Mouse (Mus musculus) MEL (cell line): ENCODE results near the gene Ell2. TPM values are rescaled to one million over a fixed set of nuclear protein-coding genes. Genes with fewer than 3 reads are reported as not detected.

ENCODE experiments used
- DNase-seq: peaks from one replicate; pipeline ENCODE4 v3.0.0; 2011; ENCODE audit warnings: low read depth, low spot score
- H3K27ac ChIP-seq: 2 replicates; pipeline ENCODE4 v1.5.1; 2012; ENCODE audit warnings: low read depth, mild to moderate bottlenecking, control low read depth, low read length, moderate library complexity; ENCODE audit not compliant: control insufficient read depth
- H3K27me3 ChIP-seq, 2 experiments: fragments of 150-350 bp in 1 of 2; sonication (generic) in 1 of 2; 2 replicates each; pipeline ENCODE4 v1.6.1; 2012; ENCODE audit warnings: low read length in 2 of 2, mild to moderate bottlenecking in 2 of 2, improper control_type of control experiment in 1 of 2, moderate library complexity in 1 of 2; ENCODE audit not compliant: insufficient read depth in 2 of 2, control insufficient read depth in 1 of 2
- H3K36me3 ChIP-seq, 2 experiments: 2 replicates each; pipeline ENCODE4 v1.6.1; 2012 to 2014; ENCODE audit warnings: low read length in 2 of 2, improper control_type of control experiment in 1 of 2, inconsistent platforms in 1 of 2, mild to moderate bottlenecking in 1 of 2; ENCODE audit not compliant: insufficient read depth in 2 of 2, control insufficient read depth in 1 of 2
- H3K4me1 ChIP-seq, 2 experiments: fragments of 150-350 bp in 1 of 2; sonication (generic) in 1 of 2; 2 replicates each; pipeline ENCODE4 v1.6.1; 2012; ENCODE audit warnings: low read length in 2 of 2, improper control_type of control experiment in 1 of 2, mild to moderate bottlenecking in 1 of 2; ENCODE audit not compliant: insufficient read depth in 2 of 2, control insufficient read depth in 1 of 2
- H3K4me3 ChIP-seq, 2 experiments: fragments of 150-350 bp in 1 of 2; sonication (generic) in 1 of 2; 2 replicates each; pipeline ENCODE4 v1.5.1; 2012; ENCODE audit warnings: low read depth in 2 of 2, low read length in 2 of 2, mild to moderate bottlenecking in 2 of 2, moderate library complexity in 2 of 2, control low read depth in 1 of 2, improper control_type of control experiment in 1 of 2; ENCODE audit not compliant: control insufficient read depth in 1 of 2, insufficient read depth in 1 of 2
- H3K79me2 ChIP-seq: 2 replicates; pipeline ENCODE4 v1.6.1; 2012; ENCODE audit warnings: mild to moderate bottlenecking, low read length, moderate library complexity; ENCODE audit not compliant: control insufficient read depth, poor library complexity, insufficient read depth
- H3K9ac ChIP-seq: 2 replicates; pipeline ENCODE4 v1.6.1; 2012; ENCODE audit warnings: low read depth, mild to moderate bottlenecking, control low read depth, low read length, moderate library complexity; ENCODE audit not compliant: control insufficient read depth, poor library complexity, severe bottlenecking
- H3K9me3 ChIP-seq: fragments of 150-350 bp; sonication (generic); replicated peaks from 2 replicates; pipeline ENCODE4 v1.6.1; 2012; ENCODE audit warnings: mild to moderate bottlenecking, low read length, improper control_type of control experiment, moderate library complexity; ENCODE audit not compliant: insufficient read depth
- CHD1 ChIP-seq: IDR thresholded peaks from 2 replicates; pipeline ENCODE4 v1.6.1; 2012; ENCODE audit warnings: low read depth, mild to moderate bottlenecking, inconsistent platforms, low read length, improper control_type of control experiment
- CTCF ChIP-seq, 3 experiments: IDR thresholded peaks in 2 of 3; conservative IDR thresholded peaks in 1 of 3; 2 replicates each; pipeline ENCODE4 v1.5.1; 2011 to 2012; ENCODE audit warnings: low read length in 3 of 3, low read depth in 2 of 3, mild to moderate bottlenecking in 2 of 3, improper control_type of control experiment in 1 of 3, inconsistent platforms in 1 of 3, mixed read lengths in 1 of 3, moderate library complexity in 1 of 3; ENCODE audit not compliant: control insufficient read depth in 1 of 3, insufficient read depth in 1 of 3, poor library complexity in 1 of 3, severe bottlenecking in 1 of 3
- E2F4 ChIP-seq: IDR thresholded peaks from 2 replicates; pipeline ENCODE4 v1.6.1; 2011; ENCODE audit warnings: low read depth, low read length, improper control_type of control experiment, borderline replicate concordance
- EP300 ChIP-seq, 2 experiments: IDR thresholded peaks; 2 replicates each; pipeline ENCODE4 v1.6.1; 2011; ENCODE audit warnings: improper control_type of control experiment in 2 of 2, low read length in 2 of 2, low read depth in 1 of 2, mild to moderate bottlenecking in 1 of 2
- ETS1 ChIP-seq: IDR thresholded peaks from 2 replicates; pipeline ENCODE4 v1.6.1; 2012; ENCODE audit warnings: low read depth, mild to moderate bottlenecking, inconsistent platforms, low read length, improper control_type of control experiment, moderate library complexity
- GABPA ChIP-seq: IDR thresholded peaks from 2 replicates; pipeline ENCODE4 v1.6.1; 2012; ENCODE audit warnings: low read depth, mild to moderate bottlenecking, inconsistent platforms, low read length, improper control_type of control experiment, moderate library complexity
- HCFC1 ChIP-seq: IDR thresholded peaks from 2 replicates; pipeline ENCODE4 v1.6.1; 2012; ENCODE audit warnings: low read depth, mild to moderate bottlenecking, inconsistent platforms, low read length, improper control_type of control experiment, moderate library complexity
- JUND ChIP-seq: IDR thresholded peaks from 2 replicates; pipeline ENCODE4 v1.6.1; 2011; ENCODE audit warnings: low read depth, mild to moderate bottlenecking, improper control_type of control experiment, low read length
- KAT2A ChIP-seq: conservative IDR thresholded peaks from 2 replicates; pipeline ENCODE4 v1.6.1; 2012; ENCODE audit warnings: low read depth, low read length, improper control_type of control experiment, inconsistent platforms
- MAFK ChIP-seq: IDR thresholded peaks from 2 replicates; pipeline ENCODE4 v1.6.1; 2011; ENCODE audit warnings: low read depth, mild to moderate bottlenecking, low read length, improper control_type of control experiment, borderline replicate concordance
- MAX ChIP-seq: IDR thresholded peaks from 2 replicates; pipeline ENCODE4 v1.6.1; 2011; ENCODE audit warnings: low read length, improper control_type of control experiment
- MAZ ChIP-seq: IDR thresholded peaks from 2 replicates; pipeline ENCODE4 v1.6.1; 2012; ENCODE audit warnings: low read depth, mild to moderate bottlenecking, inconsistent platforms, low read length, improper control_type of control experiment
- MEF2A ChIP-seq: IDR thresholded peaks from 2 replicates; pipeline ENCODE4 v1.6.1; 2014; ENCODE audit warnings: low read depth, mild to moderate bottlenecking, inconsistent platforms, low read length, improper control_type of control experiment; ENCODE audit not compliant: poor library complexity, insufficient replicate concordance, severe bottlenecking; ENCODE audit errors: extremely low read depth
- MXI1 ChIP-seq: IDR thresholded peaks from 2 replicates; pipeline ENCODE4 v1.6.1; 2011; ENCODE audit warnings: mild to moderate bottlenecking, low read depth, low read length, improper control_type of control experiment
- MYB ChIP-seq: IDR thresholded peaks from 2 replicates; pipeline ENCODE4 v1.6.1; 2011; ENCODE audit warnings: mild to moderate bottlenecking, low read depth, low read length, improper control_type of control experiment
- MYC ChIP-seq: IDR thresholded peaks from 2 replicates; pipeline ENCODE4 v1.6.1; 2011; ENCODE audit warnings: low read depth, mild to moderate bottlenecking, low read length, improper control_type of control experiment, moderate library complexity
- NELFE ChIP-seq: IDR thresholded peaks from 2 replicates; pipeline ENCODE4 v1.6.1; 2011; ENCODE audit warnings: low read depth, low read length, improper control_type of control experiment
- POLR2AphosphoS2 ChIP-seq: IDR thresholded peaks from 2 replicates; pipeline ENCODE4 v1.6.1; 2011; ENCODE audit warnings: low read length, improper control_type of control experiment
- POLR2AphosphoS5 ChIP-seq: IDR thresholded peaks from 2 replicates; pipeline ENCODE4 v1.6.1; 2012; ENCODE audit warnings: low read depth, borderline replicate concordance, mild to moderate bottlenecking, inconsistent platforms, low read length, moderate library complexity, mixed read lengths
- RAD21 ChIP-seq: IDR thresholded peaks from 2 replicates; pipeline ENCODE4 v1.6.1; 2011; ENCODE audit warnings: mild to moderate bottlenecking, low read depth, low read length, improper control_type of control experiment
- RCOR1 ChIP-seq: IDR thresholded peaks from 2 replicates; pipeline ENCODE4 v1.6.1; 2012; ENCODE audit warnings: low read depth, mild to moderate bottlenecking, inconsistent platforms, low read length, improper control_type of control experiment
- SMC3 ChIP-seq: IDR thresholded peaks from 2 replicates; pipeline ENCODE4 v1.6.1; 2011; ENCODE audit warnings: low read depth, low read length, improper control_type of control experiment
- TBP ChIP-seq: IDR thresholded peaks from 2 replicates; pipeline ENCODE4 v1.8.0; 2011; ENCODE audit warnings: low read depth, low read length, improper control_type of control experiment
- TCF12 ChIP-seq: IDR thresholded peaks from 2 replicates; pipeline ENCODE4 v1.6.1; 2014; ENCODE audit warnings: low read depth, mild to moderate bottlenecking, inconsistent platforms, low read length, improper control_type of control experiment, moderate library complexity
- USF2 ChIP-seq, 2 experiments: IDR thresholded peaks; 2 replicates each; pipeline ENCODE4 v1.6.1; 2011 to 2012; ENCODE audit warnings: improper control_type of control experiment in 2 of 2, low read length in 2 of 2, borderline replicate concordance in 1 of 2, inconsistent platforms in 1 of 2, low read depth in 1 of 2, mild to moderate bottlenecking in 1 of 2; ENCODE audit not compliant: insufficient read depth in 1 of 2
- ZC3H11A ChIP-seq: IDR thresholded peaks from 2 replicates; pipeline ENCODE4 v1.6.1; 2012; ENCODE audit warnings: low read depth, mild to moderate bottlenecking, inconsistent platforms, low read length, improper control_type of control experiment
- ZKSCAN1 ChIP-seq: IDR thresholded peaks from 2 replicates; pipeline ENCODE4 v1.6.1; 2012; ENCODE audit warnings: low read depth, mild to moderate bottlenecking, inconsistent platforms, low read length, improper control_type of control experiment, moderate library complexity
- ZMIZ1 ChIP-seq: IDR thresholded peaks from 2 replicates; pipeline ENCODE4 v1.6.1; 2012; ENCODE audit warnings: low read depth, mild to moderate bottlenecking, inconsistent platforms, low read length, improper control_type of control experiment, moderate library complexity
- ZNF384 ChIP-seq: IDR thresholded peaks from 2 replicates; pipeline ENCODE4 v1.6.1; 2012; ENCODE audit warnings: low read depth, mild to moderate bottlenecking, inconsistent platforms, low read length, improper control_type of control experiment
- polyA plus RNA-seq, 2 experiments: library from polyadenylated mRNA; stranded (reverse) in 1 of 2; unstranded in 1 of 2; fragments of >175 nt in 1 of 2; fragments of >200 nt in 1 of 2; gene quantifications; 2 replicates each; pipeline versions ENCODE4 v1.2.1 to v1.2.4; 2012; ENCODE audit warnings: low replicate concordance in 2 of 2, low read depth in 1 of 2; ENCODE audit not compliant: insufficient read length in 2 of 2, insufficient read depth in 1 of 2, missing spikeins in 1 of 2
- total RNA-seq: library from RNA; depleted of rRNA; stranded (reverse); fragments of 300-350 nt; gene quantifications from 2 replicates; pipeline ENCODE4 v1.2.3, GENCODE M21; 2012

Ell2 gene
- total and polyA plus RNA-seq, 3 experiments = 25.0 to 77.1 (median 52.5) TPM

- peaks cover 1 to 24% of the 10 kb centered on the region in 2 experiments; a peak in 3 of 4 replicates for H3K36me3 ChIP-seq
- peaks cover 7 to 16% of the 10 kb centered on the region in 2 experiments for H3K4me1 ChIP-seq
- no peak overlapping the region for H3K27ac ChIP-seq
- no peak overlapping the region for H3K9ac ChIP-seq
- H3K79me2 ChIP-seq = no peaks in the 10 kb centered on the region
- DNase-seq = no peak
- H3K27me3 ChIP-seq = no peaks in the 10 kb centered on the region
- H3K9me3 ChIP-seq = no peaks in the 10 kb centered on the region
- H3K4me3 ChIP-seq = no peak overlapping the region
- no peak for TF ChIP-seq ZMIZ1
- no peak for TF ChIP-seq HCFC1
- no peak for TF ChIP-seq TCF12
- TF ChIP-seq ZNF384 = no peak
- TF ChIP-seq KAT2A = no peak
- no peak for TF ChIP-seq MYB
- no peak for TF ChIP-seq SMC3
- no peak for TF ChIP-seq MAZ
- TF ChIP-seq POLR2AphosphoS2 = no peak
- no peak for TF ChIP-seq ZC3H11A
- no peak for TF ChIP-seq POLR2AphosphoS5
- no peak for TF ChIP-seq RAD21
- no peak for TF ChIP-seq GABPA
- no peak for TF ChIP-seq CTCF (IDR thresholded peaks at IDR 0.05 in 2 of 3, conservative IDR thresholded peaks at IDR 0.05 in 1 of 3; ENCODE audit: control insufficient read depth in 1 of 3, insufficient read depth in 1 of 3, low read depth in 2 of 3, low read length in 3 of 3, poor library complexity in 1 of 3, severe bottlenecking in 1 of 3)
- no peak for TF ChIP-seq ETS1
- TF ChIP-seq MXI1 = no peak
- TF ChIP-seq MAX = no peak
- no peak for TF ChIP-seq MYC
- TF ChIP-seq JUND = no peak
- no peak for TF ChIP-seq MEF2A
These were observed 69.4 kb downstream of the Ell2 start for GRCm38 (mm10) chr13:75775961-75776360.

GRCm38 (mm10) chr13:75776692-75777091 lies 70.1 kb downstream of the Ell2 start:
- H3K27me3 ChIP-seq = no peaks in the 10 kb centered on the region
- H3K4me1 ChIP-seq = peaks cover 4 to 14% of the 10 kb centered on the region in 2 experiments
- no peaks in the 10 kb centered on the region for H3K79me2 ChIP-seq
- H3K9ac ChIP-seq = no peak overlapping the region
- DNase-seq = no peak
- no peak overlapping the region for H3K27ac ChIP-seq
- TF ChIP-seq RAD21 (no peak), TBP (no peak), NELFE (no peak), MAZ (no peak), RCOR1 (no peak), CHD1 (no peak), EP300 (IDR thresholded peaks at IDR 0.05; ENCODE audit: low read depth in 1 of 2, low read length in 2 of 2) (no peak), JUND (no peak), USF2 (IDR thresholded peaks at IDR 0.05; ENCODE audit: borderline replicate concordance in 1 of 2, insufficient read depth in 1 of 2, low read depth in 1 of 2, low read length in 2 of 2) (no peak), KAT2A (no peak), ZC3H11A (no peak), ZKSCAN1 (no peak), MYC (no peak), MXI1 (no peak), POLR2AphosphoS2 (no peak), MAFK (no peak), E2F4 (no peak)
- H3K36me3 ChIP-seq = peaks cover 1 to 20% of the 10 kb centered on the region in 2 experiments; a peak in 3 of 4 replicates
- no peaks in the 10 kb centered on the region for H3K9me3 ChIP-seq
- H3K4me3 ChIP-seq = no peak overlapping the region
